Mouse (Mus musculus) heart, postnatal 0 days (tissue): ENCODE measurements around the gene Cadm4.

ENCODE experiments used
- CTCF ChIP-seq: IDR thresholded peaks from 2 replicates; pipeline ENCODE4 v1.5.1; 2016; ENCODE audit warnings: antibody characterized with exemption, control low read depth, low read depth
- EP300 ChIP-seq: IDR thresholded peaks from 2 replicates; pipeline ENCODE4 v1.6.1; 2016; ENCODE audit warnings: antibody characterized with exemption, low read depth

DNA sequence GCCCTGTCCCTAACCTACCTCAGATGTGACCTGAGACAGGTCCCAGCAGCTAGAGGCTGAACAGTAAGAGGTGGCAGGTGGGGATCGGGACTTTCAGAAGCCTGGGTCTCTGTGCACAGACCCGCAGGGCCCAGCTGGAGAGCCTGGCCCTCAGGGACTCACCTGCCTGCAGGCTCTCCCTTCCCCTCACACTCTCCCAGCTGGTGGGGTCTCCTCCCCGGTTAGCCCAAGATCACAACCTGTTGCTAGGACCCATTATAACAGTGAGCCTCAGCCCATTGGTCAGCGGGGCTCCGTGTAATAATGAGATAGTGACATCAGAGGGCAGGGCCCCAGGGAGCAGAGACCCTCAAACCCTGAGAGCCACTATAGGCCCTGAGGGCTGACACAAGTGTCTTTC lies 46.5 kb upstream of the Cadm4 start:
- TF ChIP-seq EP300, result no peak
- TF ChIP-seq CTCF, result no peak
